Mouse (Mus musculus) subcutaneous adipose tissue, adult 2 months (tissue): ENCODE results near the gene Hdac5. TPM values are rescaled to one million over a fixed set of nuclear protein-coding genes. Genes with fewer than 3 reads are reported as not detected.

Experiments
- polyA plus RNA-seq: library from polyadenylated mRNA; depleted of rRNA; stranded (reverse); fragments of >200 nt; gene quantifications from 2 replicates; pipeline ENCODE4 v1.2.3, GENCODE M21; 2012; ENCODE audit warnings: low replicate concordance; rRNA removed

Gene Hdac5
- polyA plus RNA-seq: 96.1 and 120 TPM in 2 replicates

GRCm38 (mm10) chr11:102230006-102230741 lies at the start of gene Hdac5:
Hdac5 (minus strand) TSS chr11:102230166.

GRCm38 (mm10) chr11:102268520-102269244 lies 38.7 kb upstream of the Hdac5 start, which contains the start of gene Asb16:
Asb16 (plus strand) TSS chr11:102268743.

GRCm38 (mm10) chr11:102248630-102249230 lies 18.8 kb upstream of the Hdac5 start, which contains the start of gene BC030867:
BC030867 (plus strand) TSS chr11:102248882.

GRCm38 (mm10) chr11:102189461-102190436 lies 40.2 kb downstream of the Hdac5 start, which contains the start of gene G6pc3:
G6pc3 (plus strand) TSS chr11:102189620.

GRCm38 (mm10) chr11:102184646-102185495 lies 45.1 kb downstream of the Hdac5 start, which contains the start of gene Lsm12:
Lsm12 (minus strand) TSS chr11:102185296.

GRCm38 (mm10) chr11:102156039-102156785 lies 73.8 kb downstream of the Hdac5 start, which contains the start of gene Tmem101:
Tmem101 (minus strand) TSS chr11:102156404.

GRCm38 (mm10) chr11:102145471-102146001 lies 84.4 kb downstream of the Hdac5 start, which contains the start of gene Nags:
Nags (plus strand) TSS chr11:102145513.

Other genes with a start within 250 kb of the Hdac5 start
- gene Cfap97d1, start 245.9 kb downstream of the Hdac5 start, polyA plus RNA-seq: not detected in 2 replicates
- gene Dusp3, start 243.2 kb downstream of the Hdac5 start, polyA plus RNA-seq: 104 and 184 TPM in 2 replicates
- gene Mpp3, start 201.7 kb downstream of the Hdac5 start, polyA plus RNA-seq: 5.0 and 8.7 TPM in 2 replicates
- 68.3 and 284 TPM in 2 replicates for gene Cd300lg, start 188.7 kb downstream of the Hdac5 start, polyA plus RNA-seq
- 12.6 and 13.1 TPM in 2 replicates for gene Mpp2, start 141.7 kb downstream of the Hdac5 start, polyA plus RNA-seq
- gene Ppy, start 128.8 kb downstream of the Hdac5 start, polyA plus RNA-seq: not detected in 2 replicates
- gene Pyy, start 122.3 kb downstream of the Hdac5 start, polyA plus RNA-seq: not detected in 2 replicates
- gene Nags, start 84.7 kb downstream of the Hdac5 start, polyA plus RNA-seq: not detected in 2 replicates
- 18.7 and 31.1 TPM in 2 replicates for gene Tmem101, start 73.8 kb downstream of the Hdac5 start, polyA plus RNA-seq
- 47.8 and 68.5 TPM in 2 replicates for gene Lsm12, start 44.9 kb downstream of the Hdac5 start, polyA plus RNA-seq
- 111 and 119 TPM in 2 replicates for gene G6pc3, start 40.5 kb downstream of the Hdac5 start, polyA plus RNA-seq
- 0.63 and 4.8 TPM in 2 replicates for gene BC030867, start 18.7 kb upstream of the Hdac5 start, polyA plus RNA-seq
- 0.36 and 0.50 TPM in 2 replicates for gene Asb16, start 38.6 kb upstream of the Hdac5 start, polyA plus RNA-seq
- 64.4 and 68.1 TPM in 2 replicates for gene Tmub2, start 54.8 kb upstream of the Hdac5 start, polyA plus RNA-seq
- 30.8 and 53.3 TPM in 2 replicates for gene Atxn7l3, start 66.5 kb upstream of the Hdac5 start, polyA plus RNA-seq
- gene Ubtf, start 89.6 kb upstream of the Hdac5 start, polyA plus RNA-seq: 21.4 and 45.7 TPM in 2 replicates
- gene Slc4a1, start 136.0 kb upstream of the Hdac5 start, polyA plus RNA-seq: 0.08 and 0.10 TPM in 2 replicates
- 0.83 and 3.7 TPM in 2 replicates for gene Rundc3a, start 163.2 kb upstream of the Hdac5 start, polyA plus RNA-seq
- 493 and 498 TPM in 2 replicates for gene Slc25a39, start 177.8 kb upstream of the Hdac5 start, polyA plus RNA-seq
- gene Grn, start 200.1 kb upstream of the Hdac5 start, polyA plus RNA-seq: 332 and 384 TPM in 2 replicates
- gene Fam171a2, start 217.5 kb upstream of the Hdac5 start, polyA plus RNA-seq: 10.4 and 71.8 TPM in 2 replicates
- gene Itga2b, start 240.0 kb upstream of the Hdac5 start, polyA plus RNA-seq: 5.7 and 10.0 TPM in 2 replicates